Mouse (Mus musculus) lung, postnatal 25 days (tissue): ENCODE data around the gene Ampd1.

Source experiments
- DNase-seq: peaks from one replicate; pipeline ENCODE4 v3.0.0; 2022; ENCODE audit warnings: low spot score

Gene Ampd1

GRCm38 (mm10) chr3:103102454-103103390 is 28.9 kb downstream of the Ampd1 start, which contains the start of gene Dennd2c:
TSS of gene Dennd2c (plus strand) at chr3:103102604.
- peak; percentile 95 for DNase-seq

- DNase-seq, result no peak
Measured at GRCm38 (mm10) chr3:103107565-103108240, 33.9 kb downstream of the Ampd1 start.

- DNase-seq, result no peak
Measured at GRCm38 (mm10) chr3:103112216-103112615, 38.4 kb downstream of the Ampd1 start.

GRCm38 (mm10) chr3:103123636-103124035 is 49.8 kb downstream of the Ampd1 start:
- DNase-seq, result no peak

GRCm38 (mm10) chr3:103126138-103126537 is 52.3 kb downstream of the Ampd1 start:
- DNase-seq, result no peak

GRCm38 (mm10) chr3:103127177-103127576 is 53.4 kb downstream of the Ampd1 start:
- DNase-seq, result no peak

- no peak for DNase-seq
Measured at GRCm38 (mm10) chr3:103127721-103128120, 53.9 kb downstream of the Ampd1 start.

- DNase-seq, result no peak
Measured at GRCm38 (mm10) chr3:103128251-103128650, 54.4 kb downstream of the Ampd1 start.

- DNase-seq, result no peak
Measured at GRCm38 (mm10) chr3:103129367-103130159, 55.7 kb downstream of the Ampd1 start.

- DNase-seq, result peak; percentile 18
Measured at GRCm38 (mm10) chr3:103130236-103130751, 56.5 kb downstream of the Ampd1 start.

- no peak for DNase-seq
Measured at GRCm38 (mm10) chr3:103133098-103133497, 59.3 kb downstream of the Ampd1 start.

GRCm38 (mm10) chr3:103136414-103137077 is 62.7 kb downstream of the Ampd1 start:
- DNase-seq, result no peak

- DNase-seq, result peak; percentile 43
Measured at GRCm38 (mm10) chr3:103139047-103139446, 65.2 kb downstream of the Ampd1 start.

- DNase-seq, result peak; percentile 45
Measured at GRCm38 (mm10) chr3:103140095-103140838, 66.5 kb downstream of the Ampd1 start.

- no peak for DNase-seq
Measured at GRCm38 (mm10) chr3:103141287-103141686, 67.5 kb downstream of the Ampd1 start.

GRCm38 (mm10) chr3:103142366-103142765 is 68.6 kb downstream of the Ampd1 start:
- no peak for DNase-seq

GRCm38 (mm10) chr3:103145336-103145735 is 71.5 kb downstream of the Ampd1 start:
- no peak for DNase-seq

GRCm38 (mm10) chr3:103145791-103146190 is 72.0 kb downstream of the Ampd1 start:
- DNase-seq, result no peak

GRCm38 (mm10) chr3:103146330-103147166 is 72.7 kb downstream of the Ampd1 start:
- no peak for DNase-seq

- no peak for DNase-seq
Measured at GRCm38 (mm10) chr3:103147775-103148174, 74.0 kb downstream of the Ampd1 start.
